Mouse (Mus musculus): ENCODE measurements at regions not wholly inside any gene's neighbourhood (a gene's known extent, or its start where the extent isn't known, plus 50 kb on each side); places are given as distances from the start of the nearest gene placed in this dataset.

GRCm38 (mm10) chr1:55983522-55984066 is 577.9 kb downstream of the Plcl1 start:
- CTCF ChIA-PET = no interaction called here

- CTCF ChIA-PET = no interaction called here
These were observed 591.4 kb downstream of the Plcl1 start for GRCm38 (mm10) chr1:55997074-55997473.
